Mouse (Mus musculus) frontal cortex, adult (tissue): ENCODE data around the gene Terf2.

Experiments used
- ATAC-seq: cut with Nextera tagmentation; 2 replicates; pipeline ENCODE4 v1.9.2; 2017; ENCODE audit warnings: mild to moderate bottlenecking, moderate library complexity, mixed read lengths; ENCODE audit not compliant: low TSS enrichment

Terf2 gene

GRCm38 (mm10) chr8:107096366-107097036, at the start of gene Terf2:
Terf2 (minus strand) TSS chr8:107096547.
- peak; percentile 93 for ATAC-seq

- ATAC-seq: no peak
Measured at GRCm38 (mm10) chr8:107143501-107143900, 47.2 kb upstream of the Terf2 start.

GRCm38 (mm10) chr8:107142539-107142938, 46.2 kb upstream of the Terf2 start:
- ATAC-seq: no peak

- no peak for ATAC-seq
Measured at GRCm38 (mm10) chr8:107139704-107140470, 43.5 kb upstream of the Terf2 start.

GRCm38 (mm10) chr8:107138338-107138737, 42.0 kb upstream of the Terf2 start:
- ATAC-seq: no peak

GRCm38 (mm10) chr8:107137591-107137990, 41.2 kb upstream of the Terf2 start:
- ATAC-seq: no peak

GRCm38 (mm10) chr8:107136003-107136612, 39.8 kb upstream of the Terf2 start:
- no peak for ATAC-seq

- ATAC-seq: peak; percentile 52
Measured at GRCm38 (mm10) chr8:107133881-107134280, 37.5 kb upstream of the Terf2 start.

- ATAC-seq: no peak
Measured at GRCm38 (mm10) chr8:107132581-107133491, 36.5 kb upstream of the Terf2 start.

- no peak for ATAC-seq
Measured at GRCm38 (mm10) chr8:107130028-107130427, 33.7 kb upstream of the Terf2 start.

- ATAC-seq: no peak
Measured at GRCm38 (mm10) chr8:107129171-107130025, 33.1 kb upstream of the Terf2 start.

GRCm38 (mm10) chr8:107124343-107124742, 28.0 kb upstream of the Terf2 start:
- ATAC-seq: no peak

GRCm38 (mm10) chr8:107123063-107123614, 26.8 kb upstream of the Terf2 start:
- no peak for ATAC-seq

GRCm38 (mm10) chr8:107121681-107122291, 25.4 kb upstream of the Terf2 start:
- ATAC-seq: no peak

- no peak for ATAC-seq
Measured at GRCm38 (mm10) chr8:107120806-107121205, 24.5 kb upstream of the Terf2 start.

GRCm38 (mm10) chr8:107119412-107119811, 23.1 kb upstream of the Terf2 start:
- no peak for ATAC-seq

- no peak for ATAC-seq
Measured at GRCm38 (mm10) chr8:107118803-107119233, 22.5 kb upstream of the Terf2 start.

GRCm38 (mm10) chr8:107117019-107117418, 20.7 kb upstream of the Terf2 start:
- ATAC-seq: no peak

- ATAC-seq: peak; percentile 78
Measured at GRCm38 (mm10) chr8:107116023-107116422, 19.7 kb upstream of the Terf2 start.

- no peak for ATAC-seq
Measured at GRCm38 (mm10) chr8:107115008-107115320, 18.6 kb upstream of the Terf2 start.
